Mouse (Mus musculus) stomach, postnatal 0 days (tissue): ENCODE results near the gene Gas2. TPM values are rescaled to one million over a fixed set of nuclear protein-coding genes. Genes with fewer than 3 reads are reported as not detected.

Experiments
- ATAC-seq: fragments of 200-750 bp; cut with Nextera tagmentation; 2 replicates; pipeline ENCODE4 v1.8.0; 2017; ENCODE audit not compliant: low FRiP score, low TSS enrichment
- DNase-seq: peaks from one replicate; pipeline ENCODE4 v3.0.0-alpha.2; 2016; ENCODE audit warnings: low spot score
- H3K27ac ChIP-seq: fragments of 300-500 bp; sonication (generic); replicated peaks from 2 replicates; pipeline ENCODE4 v1.5.1; 2014; ENCODE audit warnings: mild to moderate bottlenecking, control low read depth
- H3K27me3 ChIP-seq: fragments of 300-500 bp; sonication (generic); 2 replicates; pipeline ENCODE4 v1.6.1; 2014; ENCODE audit warnings: low read length; ENCODE audit not compliant: control insufficient read depth, insufficient read depth
- H3K36me3 ChIP-seq: fragments of 300-500 bp; sonication (generic); 2 replicates; pipeline ENCODE4 v1.6.1; 2014; ENCODE audit warnings: low read length, mixed read lengths; ENCODE audit not compliant: control insufficient read depth, insufficient read depth
- H3K4me1 ChIP-seq: fragments of 300-500 bp; sonication (generic); replicated peaks from 2 replicates; pipeline ENCODE4 v1.6.1; 2014; ENCODE audit warnings: antibody characterized with exemption; ENCODE audit not compliant: control insufficient read depth, insufficient read depth
- H3K4me2 ChIP-seq: fragments of 300-500 bp; sonication (generic); replicated peaks from 2 replicates; pipeline ENCODE4 v1.6.1; 2014; ENCODE audit warnings: low read depth, mild to moderate bottlenecking, control low read depth, moderate library complexity
- H3K4me3 ChIP-seq: fragments of 300-500 bp; sonication (generic); 2 replicates; pipeline ENCODE4 v1.5.1; 2014; ENCODE audit warnings: low read depth, low read length, control low read depth
- H3K9ac ChIP-seq: fragments of 300-500 bp; sonication (generic); 2 replicates; pipeline ENCODE4 v1.6.1; 2014; ENCODE audit warnings: mild to moderate bottlenecking, low read length, control low read depth, mixed read lengths
- H3K9me3 ChIP-seq: fragments of 300-500 bp; sonication (generic); 2 replicates; pipeline ENCODE4 v1.6.1; 2016; ENCODE audit warnings: low read length; ENCODE audit not compliant: control insufficient read depth
- CTCF ChIP-seq: IDR thresholded peaks from 2 replicates; pipeline ENCODE4 v1.5.1; 2016; ENCODE audit warnings: antibody characterized with exemption, low read depth, mild to moderate bottlenecking, moderate library complexity
- EP300 ChIP-seq: optimal IDR thresholded peaks from 2 replicates; pipeline ENCODE3; 2016; ENCODE audit warnings: antibody characterized with exemption
- WGBS: fragments of 180-500 bp; shearing (Covaris S2); extraction: QIAGEN DNeasy Blood & Tissue Kit; methylation state at CpG from one replicate; pipeline ENCODE4 v1.1.7; 2014; 5-methylcytosine and 5-hydroxymethylcytosine counted together
- polyA plus RNA-seq: library from polyadenylated mRNA; unstranded; fragments of >200 nt; fragmentation: Nextera tagmentation; extraction: Ambion mirVana; gene quantifications from 2 replicates; pipeline ENCODE4 v1.2.1, GENCODE M21; 2015

The Gas2 gene
- polyA plus RNA-seq, 1 experiment from 2014 or later = 5.0 TPM

DNA sequence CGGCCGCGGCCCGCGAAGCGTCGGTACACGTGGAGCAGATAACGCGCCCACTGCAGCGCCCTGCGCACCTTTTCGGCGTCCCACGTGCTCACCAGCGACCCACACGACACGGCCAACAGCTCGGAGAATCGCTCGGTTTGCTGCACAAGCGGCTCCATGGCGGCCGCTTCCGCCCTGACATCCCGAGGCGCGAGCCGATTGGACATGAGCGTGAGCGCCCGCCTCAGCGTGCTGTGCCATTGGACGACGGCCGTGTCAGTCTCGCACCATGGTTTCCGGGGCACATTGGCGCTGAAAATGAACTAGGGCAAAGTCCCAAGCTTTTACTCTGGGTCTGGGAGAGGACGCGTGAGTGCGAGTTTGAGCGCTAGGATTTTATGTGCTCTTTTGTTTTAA is 280 bp downstream of the Gas2 start, which contains the start of gene Fancf:
Gene Fancf (minus strand): TSS at position 171 of the 396 bp plus-strand sequence.
- peak within 1 kb of the TSS; percentile 96 for H3K27ac ChIP-seq
- 0% methylated on average over 43 of the region's 43 CpGs for WGBS
- TF ChIP-seq CTCF (no peak; the same call in 1 of the 2 replicates), EP300 (no peak)
- ATAC-seq = peak; percentile 99
- H3K4me2 ChIP-seq = peak within 1 kb of the TSS; percentile 66
- H3K9ac ChIP-seq = peak within 1 kb of the TSS; percentile 84
- peak; percentile 96 for DNase-seq
- H3K27me3 ChIP-seq = no peaks in the 10 kb centered on the region
- H3K4me3 ChIP-seq = peak within 1 kb of the TSS; percentile 75
- no peaks in the 10 kb centered on the region for H3K36me3 ChIP-seq
- H3K4me1 ChIP-seq = peaks cover 4% of the 10 kb centered on the region; the same call in 1 of the 2 replicates
- H3K9me3 ChIP-seq = no peaks in the 10 kb centered on the region

DNA sequence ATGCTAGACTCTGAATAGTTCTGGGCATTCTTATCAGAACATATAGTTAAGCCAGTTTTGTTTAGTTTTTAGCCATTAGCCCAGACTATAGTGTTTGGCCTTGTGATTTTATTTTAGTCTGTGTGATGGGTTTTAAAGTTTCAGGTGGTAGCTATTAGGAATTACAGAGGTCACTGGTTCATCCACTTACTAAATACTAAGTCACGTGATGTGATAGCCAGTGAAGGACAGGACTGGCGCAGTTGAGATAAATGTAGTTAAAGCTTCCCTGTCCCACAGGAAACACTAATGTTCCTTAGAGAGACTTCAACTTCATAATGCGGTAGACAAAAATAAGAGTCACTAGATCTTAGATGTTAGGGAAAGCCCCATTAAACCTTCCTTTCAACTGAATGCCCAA is 1.0 kb downstream of the Gas2 start:
- ATAC-seq (no peak), DNase-seq (no peak)
- peak overlapping the region; percentile 75 for H3K4me3 ChIP-seq
- peaks cover 4% of the 10 kb centered on the region; the same call in 1 of the 2 replicates for H3K4me1 ChIP-seq
- no peak overlapping the region for H3K9ac ChIP-seq
- no peaks in the 10 kb centered on the region for H3K36me3 ChIP-seq
- H3K4me2 ChIP-seq = peak overlapping the region; percentile 66
- no peaks in the 10 kb centered on the region for H3K27me3 ChIP-seq
- WGBS = 53% methylated on average over 3 of the region's 3 CpGs
- no peak for TF ChIP-seq EP300
- TF ChIP-seq CTCF = no peak
- no peaks in the 10 kb centered on the region for H3K9me3 ChIP-seq
- H3K27ac ChIP-seq = no peak overlapping the region

- H3K4me2 ChIP-seq = no peak overlapping the region
- TF ChIP-seq EP300 (no peak), CTCF (no peak)
- no peaks in the 10 kb centered on the region for H3K36me3 ChIP-seq
- H3K4me1 ChIP-seq = peaks cover 4% of the 10 kb centered on the region; the same call in 1 of the 2 replicates
- DNase-seq (no peak), ATAC-seq (no peak)
- H3K27ac ChIP-seq = no peak overlapping the region
- WGBS = 66% methylated on average over 1 of the region's 1 CpGs
- no peaks in the 10 kb centered on the region for H3K9me3 ChIP-seq
- no peak overlapping the region for H3K9ac ChIP-seq
- no peak overlapping the region for H3K4me3 ChIP-seq
- no peaks in the 10 kb centered on the region for H3K27me3 ChIP-seq
Observed at GRCm38 (mm10) chr7:51865336-51865735, 3.5 kb downstream of the Gas2 start.

- no peak overlapping the region for H3K4me3 ChIP-seq
- TF ChIP-seq CTCF (no peak), EP300 (no peak)
- H3K4me1 ChIP-seq = no peaks in the 10 kb centered on the region
- no peak overlapping the region for H3K9ac ChIP-seq
- no peak overlapping the region for H3K27ac ChIP-seq
- no peak overlapping the region for H3K4me2 ChIP-seq
- no peak for DNase-seq
- no peaks in the 10 kb centered on the region for H3K9me3 ChIP-seq
- no peaks in the 10 kb centered on the region for H3K27me3 ChIP-seq
- WGBS = 82% methylated on average over 1 of the region's 1 CpGs
- H3K36me3 ChIP-seq = no peaks in the 10 kb centered on the region
- no peak for ATAC-seq
Observed at GRCm38 (mm10) chr7:51867983-51868382, 6.2 kb downstream of the Gas2 start.

DNA sequence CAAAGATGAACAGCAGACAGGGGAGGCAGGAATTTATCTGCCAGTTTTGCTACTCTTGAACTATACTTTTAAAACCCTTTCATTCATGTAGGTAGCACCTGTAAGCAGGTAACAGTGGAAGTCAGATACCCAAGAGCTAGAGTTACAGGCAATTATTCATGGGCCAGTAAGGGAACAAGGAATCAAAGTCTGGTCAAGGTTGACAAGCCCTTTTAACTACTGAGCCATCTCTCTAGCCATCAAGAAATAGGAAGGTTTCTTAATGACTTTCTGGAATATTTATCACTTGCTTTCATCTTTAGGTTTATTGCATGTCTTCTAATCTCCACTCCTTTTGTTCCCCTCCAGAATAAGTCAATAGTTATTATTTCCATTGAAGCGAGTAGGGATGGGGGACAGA is 10.2 kb downstream of the Gas2 start:
- H3K4me2 ChIP-seq = no peak overlapping the region
- TF ChIP-seq CTCF = no peak
- no peak for DNase-seq
- H3K4me3 ChIP-seq = no peak overlapping the region
- no peak for ATAC-seq
- WGBS = 76% methylated on average over 1 of the region's 1 CpGs
- H3K9ac ChIP-seq = no peak overlapping the region
- H3K27ac ChIP-seq = no peak overlapping the region
- no peaks in the 10 kb centered on the region for H3K27me3 ChIP-seq
- no peaks in the 10 kb centered on the region for H3K36me3 ChIP-seq
- no peaks in the 10 kb centered on the region for H3K9me3 ChIP-seq
- H3K4me1 ChIP-seq = no peaks in the 10 kb centered on the region

DNA sequence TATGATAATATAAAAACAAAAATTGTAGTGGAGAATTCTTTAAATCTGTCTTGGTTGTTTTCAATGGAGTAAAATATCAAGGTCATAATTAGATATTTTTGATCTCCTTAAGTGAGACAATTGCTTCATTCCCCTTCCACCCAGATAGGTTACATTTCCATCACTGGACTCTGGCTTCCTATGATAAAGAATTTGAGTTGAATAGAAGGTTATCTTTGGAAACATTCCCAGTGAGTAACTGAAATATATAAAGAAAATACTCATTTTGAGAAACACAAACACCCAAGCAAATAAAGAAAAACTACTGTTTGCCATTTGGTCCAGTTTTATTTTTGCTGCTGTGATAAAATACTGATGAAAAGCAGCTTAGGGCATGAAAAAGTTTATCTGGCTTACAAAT is 10.8 kb downstream of the Gas2 start:
- Histone ChIP-seq H3K4me1 (no peaks in the 10 kb centered on the region), H3K9ac (no peak overlapping the region), H3K9me3 (no peaks in the 10 kb centered on the region), H3K4me3 (no peak overlapping the region), H3K27me3 (no peaks in the 10 kb centered on the region), H3K27ac (no peak overlapping the region), H3K4me2 (no peak overlapping the region), H3K36me3 (no peaks in the 10 kb centered on the region)
- no peak for TF ChIP-seq CTCF
- no peak for TF ChIP-seq EP300
- ATAC-seq (no peak), DNase-seq (no peak)
